Mouse (Mus musculus) intestine, postnatal 0 days (tissue): ENCODE measurements around the gene Upk3b. TPM values are rescaled to one million over a fixed set of nuclear protein-coding genes. Genes with fewer than 3 reads are reported as not detected.

Source experiments
- ATAC-seq: fragments of 200-750 bp; cut with Nextera tagmentation; 2 replicates; pipeline ENCODE4 v1.8.0; 2017; ENCODE audit warnings: mild to moderate bottlenecking, moderate TSS enrichment, moderate library complexity
- H3K27ac ChIP-seq: fragments of 300-500 bp; sonication (generic); 2 replicates; pipeline ENCODE4 v1.5.1; 2014; ENCODE audit warnings: mild to moderate bottlenecking, low read depth, low read length, moderate library complexity
- H3K27me3 ChIP-seq: fragments of 300-500 bp; sonication (generic); replicated peaks from 2 replicates; pipeline ENCODE4 v1.6.1; 2014; ENCODE audit warnings: low read length, mixed read lengths; ENCODE audit not compliant: control insufficient read depth, insufficient read depth
- H3K36me3 ChIP-seq: fragments of 300-500 bp; sonication (generic); 2 replicates; pipeline ENCODE4 v1.6.1; 2014; ENCODE audit warnings: mild to moderate bottlenecking, moderate library complexity; ENCODE audit not compliant: control insufficient read depth, insufficient read depth
- H3K4me1 ChIP-seq: fragments of 300-500 bp; sonication (generic); replicated peaks from 2 replicates; pipeline ENCODE4 v1.6.1; 2014; ENCODE audit warnings: antibody characterized with exemption, low read length, mixed read lengths; ENCODE audit not compliant: control insufficient read depth, insufficient read depth
- H3K4me2 ChIP-seq: fragments of 300-500 bp; sonication (generic); replicated peaks from 2 replicates; pipeline ENCODE4 v1.6.1; 2014; ENCODE audit warnings: low read depth, mild to moderate bottlenecking, moderate library complexity
- H3K4me3 ChIP-seq: fragments of 300-500 bp; sonication (generic); 2 replicates; pipeline ENCODE4 v1.5.1; 2014; ENCODE audit warnings: low read depth, low read length
- H3K9ac ChIP-seq: fragments of 300-500 bp; sonication (generic); 2 replicates; pipeline ENCODE4 v1.6.1; 2014; ENCODE audit warnings: mild to moderate bottlenecking, low read depth, low read length
- H3K9me3 ChIP-seq: fragments of 300-500 bp; sonication (generic); 2 replicates; pipeline ENCODE4 v1.6.1; 2016; ENCODE audit warnings: mixed run types; ENCODE audit not compliant: control insufficient read depth
- CTCF ChIP-seq: sonication (generic); IDR thresholded peaks from 2 replicates; pipeline ENCODE4 v1.5.1; 2016; ENCODE audit warnings: low read depth, mild to moderate bottlenecking, control low read depth, antibody characterized with exemption, moderate library complexity
- WGBS: fragments of 180-500 bp; shearing (Covaris S2); extraction: QIAGEN DNeasy Blood & Tissue Kit; methylation state at CpG from one replicate; pipeline ENCODE4 v1.1.7; 2014; 5-methylcytosine and 5-hydroxymethylcytosine counted together
- polyA plus RNA-seq: library from polyadenylated mRNA; unstranded; fragments of >200 nt; fragmentation: Nextera tagmentation; extraction: Ambion mirVana; gene quantifications from 2 replicates; pipeline ENCODE4 v1.2.1, GENCODE M21; 2015

Gene Upk3b
- polyA plus RNA-seq, 1 experiment from 2014 or later, result 18.3 TPM

GRCm38 (mm10) chr5:136094249-136095010, 56.1 kb downstream of the Upk3b start:
- TF ChIP-seq CTCF, result no peak
- Histone ChIP-seq H3K4me1 (no peaks in the 10 kb centered on the region), H3K36me3 (peaks cover 14% of the 10 kb centered on the region; the same call in 1 of the 2 replicates), H3K9ac (no peak overlapping the region), H3K9me3 (no peaks in the 10 kb centered on the region), H3K4me3 (no peak overlapping the region), H3K27ac (no peak overlapping the region), H3K4me2 (no peak overlapping the region), H3K27me3 (no peaks in the 10 kb centered on the region)
- WGBS, result 78% methylated on average over 8 of the region's 8 CpGs
- ATAC-seq, result no peak

- Histone ChIP-seq H3K4me2 (no peak overlapping the region), H3K4me1 (no peaks in the 10 kb centered on the region), H3K9ac (no peak overlapping the region), H3K9me3 (no peaks in the 10 kb centered on the region), H3K27me3 (no peaks in the 10 kb centered on the region), H3K27ac (no peak overlapping the region), H3K36me3 (peaks cover 14% of the 10 kb centered on the region; the same call in 1 of the 2 replicates), H3K4me3 (no peak overlapping the region)
- WGBS, result 81% methylated on average over 7 of the region's 7 CpGs
- TF ChIP-seq CTCF, result no peak
- ATAC-seq, result no peak
Observed at GRCm38 (mm10) chr5:136095089-136095488, 56.8 kb downstream of the Upk3b start.

Other genes starting within 250 kb of the Upk3b start
- gene Srrm3, start 231.6 kb upstream of the Upk3b start, polyA plus RNA-seq, result 0.82 and 0.91 TPM in 2 replicates
- 107 and 120 TPM in 2 replicates for gene Hspb1, start 150.6 kb upstream of the Upk3b start, polyA plus RNA-seq
- 57.1 and 61.8 TPM in 2 replicates for gene Ywhag, start 103.9 kb upstream of the Upk3b start, polyA plus RNA-seq
- 2.2 and 2.4 TPM in 2 replicates for gene Ssc4d, start 64.0 kb upstream of the Upk3b start, polyA plus RNA-seq
- gene Zp3, start 58.4 kb upstream of the Upk3b start, polyA plus RNA-seq, result not detected in 2 replicates
- gene Dtx2, start 43.7 kb upstream of the Upk3b start, polyA plus RNA-seq, result 10.5 TPM in 2 replicates
- 0.39 TPM in 1 of 2 replicates, not detected in the other for gene Upk3bl, start 16.0 kb downstream of the Upk3b start, polyA plus RNA-seq
- gene Rasa4, start 45.4 kb downstream of the Upk3b start, polyA plus RNA-seq, result 8.1 and 8.7 TPM in 2 replicates
- gene Polr2j, start 78.1 kb downstream of the Upk3b start, polyA plus RNA-seq, result 152 and 169 TPM in 2 replicates
- gene Lrwd1, start 97.6 kb downstream of the Upk3b start, polyA plus RNA-seq, result 7.5 and 7.8 TPM in 2 replicates
- 11.0 and 12.6 TPM in 2 replicates for gene Alkbh4, start 97.7 kb downstream of the Upk3b start, polyA plus RNA-seq
- 4.3 and 5.1 TPM in 2 replicates for gene Orai2, start 132.2 kb downstream of the Upk3b start, polyA plus RNA-seq
- 37.7 and 40.0 TPM in 2 replicates for gene Prkrip1, start 160.5 kb downstream of the Upk3b start, polyA plus RNA-seq
- gene Sh2b2, start 208.1 kb downstream of the Upk3b start, polyA plus RNA-seq, result 1.0 and 1.1 TPM in 2 replicates